Mouse (Mus musculus) C2C12 (cell line): ENCODE results near the gene Axin2. TPM values are rescaled to one million over a fixed set of nuclear protein-coding genes. Genes with fewer than 3 reads are reported as not detected.

Experiments
- H3K27me3 ChIP-seq: one replicate; pipeline ENCODE4 v1.6.1; 2011; ENCODE audit not compliant: control insufficient read depth, insufficient read depth, insufficient read length
- H3K36me3 ChIP-seq: one replicate; pipeline ENCODE4 v1.6.1; 2011; ENCODE audit not compliant: control insufficient read depth, insufficient read depth
- H3K4me3 ChIP-seq: one replicate; pipeline ENCODE4 v1.5.1; 2011; ENCODE audit warnings: mild to moderate bottlenecking, control low read depth; ENCODE audit not compliant: poor library complexity, insufficient read depth, severe bottlenecking
- H3K79me2 ChIP-seq: one replicate; pipeline ENCODE4 v1.6.1; 2011; ENCODE audit not compliant: control insufficient read depth, insufficient read depth
- H3K79me3 ChIP-seq: one replicate; pipeline ENCODE4 v1.6.1; 2011; ENCODE audit warnings: low read depth, control low read depth
- H3ac ChIP-seq: one replicate; pipeline ENCODE3; 2011; ENCODE audit warnings: low read depth; ENCODE audit not compliant: control insufficient read depth, insufficient read length
- CEBPB ChIP-seq: IDR thresholded peaks from one replicate; pipeline ENCODE4 v1.6.1; 2011; ENCODE audit warnings: low read depth, mild to moderate bottlenecking, control low read depth, moderate library complexity
- CTCF ChIP-seq: IDR thresholded peaks from one replicate; pipeline ENCODE4 v1.5.1; 2011; ENCODE audit not compliant: control insufficient read depth, insufficient read depth, insufficient read length
- FOSL1 ChIP-seq: IDR thresholded peaks from one replicate; pipeline ENCODE4 v1.8.0; 2011; ENCODE audit warnings: mild to moderate bottlenecking, low read length; ENCODE audit not compliant: poor library complexity, insufficient read depth, severe bottlenecking
- MAX ChIP-seq: IDR thresholded peaks from one replicate; pipeline ENCODE4 v1.6.1; 2011; ENCODE audit warnings: mild to moderate bottlenecking, control low read depth
- MYOD1 ChIP-seq: IDR thresholded peaks from one replicate; pipeline ENCODE4 v1.6.1; 2011; ENCODE audit warnings: low read depth; ENCODE audit not compliant: control insufficient read depth, insufficient read length
- MYOG ChIP-seq: IDR thresholded peaks from one replicate; pipeline ENCODE4 v1.6.1; 2011; ENCODE audit not compliant: control insufficient read depth, insufficient read length; ENCODE audit errors: extremely low read depth
- USF1 ChIP-seq: IDR thresholded peaks from one replicate; pipeline ENCODE4 v1.6.1; 2011; ENCODE audit warnings: low read depth, mild to moderate bottlenecking, control low read depth, moderate library complexity
- polyA plus RNA-seq: library from polyadenylated mRNA; unstranded; fragments of >200 nt; fragmentation: generic; extraction: Trizol; gene quantifications from one replicate; pipeline ENCODE4 v1.2.1, GENCODE M21; 2012; ENCODE audit warnings: missing spikeins

The Axin2 gene
- polyA plus RNA-seq, 1 experiment: 0.16 TPM

DNA sequence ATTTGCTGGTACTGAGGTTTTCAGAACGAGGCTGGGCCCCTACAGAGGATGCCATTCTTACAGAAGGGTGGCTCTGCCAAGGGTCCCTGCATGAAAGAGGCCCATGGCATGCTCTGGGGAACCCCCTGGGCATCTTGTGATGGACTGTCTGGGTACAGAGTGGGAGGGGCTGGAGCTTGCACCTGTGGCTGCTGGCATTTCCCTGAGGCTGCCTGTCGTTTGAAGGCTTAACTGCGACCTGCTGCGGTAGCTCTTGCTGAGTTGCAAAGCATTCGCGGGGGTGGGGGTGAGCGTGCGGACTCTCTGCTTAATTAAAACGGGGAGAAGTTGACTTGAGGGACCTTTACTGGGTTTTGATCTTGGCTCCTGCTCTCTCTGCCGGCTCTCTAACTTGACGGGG is 55.4 kb downstream of the Axin2 start:
- Histone ChIP-seq H3K4me3 (no peak overlapping the region), H3K36me3 (no peaks in the 10 kb centered on the region), H3K27me3 (peaks cover 5% of the 10 kb centered on the region), H3ac (no peak overlapping the region), H3K79me3 (no peaks in the 10 kb centered on the region), H3K79me2 (no peaks in the 10 kb centered on the region)
- TF ChIP-seq MYOD1 (no peak), FOSL1 (no peak), MYOG (no peak), CTCF (no peak), CEBPB (no peak), MAX (no peak), USF1 (no peak)

- TF ChIP-seq USF1: no peak
- no peak for TF ChIP-seq CEBPB
- no peak for TF ChIP-seq FOSL1
- TF ChIP-seq MYOG: no peak
- TF ChIP-seq MYOD1: no peak
- no peak for TF ChIP-seq MAX
- no peak for TF ChIP-seq CTCF
Measured at GRCm38 (mm10) chr11:108980530-108980929, 60.4 kb downstream of the Axin2 start.

GRCm38 (mm10) chr11:108981012-108981411 is 60.9 kb downstream of the Axin2 start:
- no peak overlapping the region for H3ac ChIP-seq
- TF ChIP-seq MYOD1 (no peak), CEBPB (no peak), MAX (no peak), CTCF (no peak), FOSL1 (no peak), MYOG (no peak), USF1 (no peak)
- no peak overlapping the region for H3K4me3 ChIP-seq
- H3K36me3 ChIP-seq: no peaks in the 10 kb centered on the region
- no peaks in the 10 kb centered on the region for H3K27me3 ChIP-seq
- no peaks in the 10 kb centered on the region for H3K79me2 ChIP-seq
- no peaks in the 10 kb centered on the region for H3K79me3 ChIP-seq

More at GRCm38 (mm10) chr11:108980530-108980929, 60.4 kb downstream of the Axin2 start:
- Histone ChIP-seq H3ac (no peak overlapping the region), H3K36me3 (no peaks in the 10 kb centered on the region), H3K27me3 (no peaks in the 10 kb centered on the region), H3K79me2 (no peaks in the 10 kb centered on the region), H3K4me3 (no peak overlapping the region), H3K79me3 (no peaks in the 10 kb centered on the region)

GRCm38 (mm10) chr11:108983409-108984064 is 63.4 kb downstream of the Axin2 start:
- no peak overlapping the region for H3K4me3 ChIP-seq
- no peak overlapping the region for H3ac ChIP-seq
- no peaks in the 10 kb centered on the region for H3K27me3 ChIP-seq
- H3K79me2 ChIP-seq: no peaks in the 10 kb centered on the region
- no peak for TF ChIP-seq CEBPB
- no peak for TF ChIP-seq FOSL1
- no peak for TF ChIP-seq MAX
- no peaks in the 10 kb centered on the region for H3K79me3 ChIP-seq
- H3K36me3 ChIP-seq: no peaks in the 10 kb centered on the region

- Histone ChIP-seq H3K36me3 (no peaks in the 10 kb centered on the region), H3K79me2 (no peaks in the 10 kb centered on the region), H3ac (no peak overlapping the region), H3K4me3 (no peak overlapping the region), H3K27me3 (no peaks in the 10 kb centered on the region), H3K79me3 (no peaks in the 10 kb centered on the region)
- TF ChIP-seq CTCF: no peak
- no peak for TF ChIP-seq MAX
- no peak for TF ChIP-seq FOSL1
- no peak for TF ChIP-seq MYOD1
- TF ChIP-seq MYOG: no peak
- no peak for TF ChIP-seq CEBPB
- TF ChIP-seq USF1: no peak
Measured at GRCm38 (mm10) chr11:108984711-108985419, 64.7 kb downstream of the Axin2 start.

GRCm38 (mm10) chr11:108985836-108986235 is 65.7 kb downstream of the Axin2 start:
- H3ac ChIP-seq: no peak overlapping the region
- TF ChIP-seq MYOD1 (no peak), CTCF (no peak), USF1 (no peak), MYOG (no peak), CEBPB (no peak), FOSL1 (no peak), MAX (no peak)

More at GRCm38 (mm10) chr11:108985836-108986235, 65.7 kb downstream of the Axin2 start:
- no peaks in the 10 kb centered on the region for H3K79me2 ChIP-seq
- H3K79me3 ChIP-seq: no peaks in the 10 kb centered on the region
- H3K4me3 ChIP-seq: no peak overlapping the region
- H3K27me3 ChIP-seq: no peaks in the 10 kb centered on the region
- H3K36me3 ChIP-seq: no peaks in the 10 kb centered on the region
